Mouse (Mus musculus): ENCODE measurements around the gene Vmn2r24.

DNA sequence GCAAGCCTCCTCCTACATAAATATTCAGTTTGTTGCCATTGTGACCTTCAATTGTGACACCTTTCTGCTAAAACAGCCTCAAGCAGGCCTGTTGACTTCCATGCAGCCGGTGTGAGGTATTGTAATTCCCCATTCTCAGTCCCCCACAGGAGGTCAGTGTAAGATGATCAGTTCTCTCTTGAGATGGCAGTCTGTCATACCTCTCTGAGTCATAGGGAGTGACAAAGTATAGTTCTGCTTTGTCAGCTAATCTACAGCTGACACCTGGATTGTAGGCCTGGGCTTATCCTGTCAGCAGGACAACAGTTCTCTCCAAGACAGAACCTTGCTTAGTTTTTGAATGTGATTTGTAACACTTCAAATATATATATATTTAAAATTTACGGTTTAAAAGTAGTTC is 6.2 kb downstream of the Vmn2r24 start:
- no peak for TF ChIP-seq CTCF (IDR thresholded peaks at IDR 0.05; ENCODE audit: low read depth)
- no peak for TF ChIP-seq EP300 (optimal IDR thresholded peaks at IDR 0.05)
